Mouse (Mus musculus) testis, adult 2 months (tissue): ENCODE measurements around the gene Ext2. TPM values are rescaled to one million over a fixed set of nuclear protein-coding genes. Genes with fewer than 3 reads are reported as not detected.

Experiments used
- H3K27ac ChIP-seq: fragments of 200-500 bp; 2 replicates; pipeline ENCODE4 v1.5.1; 2012; ENCODE audit warnings: low read depth, low read length; ENCODE audit not compliant: control insufficient read depth, insufficient read depth
- H3K27me3 ChIP-seq: fragments of 200-500 bp; 2 replicates; pipeline ENCODE4 v1.6.1; 2012; ENCODE audit warnings: mild to moderate bottlenecking, low read length, moderate library complexity; ENCODE audit not compliant: control insufficient read depth, insufficient read depth
- H3K36me3 ChIP-seq: fragments of 200-500 bp; 2 replicates; pipeline ENCODE4 v1.6.1; 2012; ENCODE audit warnings: mild to moderate bottlenecking, low read length; ENCODE audit not compliant: control insufficient read depth, insufficient read depth
- H3K4me1 ChIP-seq: fragments of 200-500 bp; 2 replicates; pipeline ENCODE4 v1.6.1; 2012; ENCODE audit warnings: low read length; ENCODE audit not compliant: control insufficient read depth, insufficient read depth
- H3K4me3 ChIP-seq: fragments of 200-500 bp; 2 replicates; pipeline ENCODE4 v1.5.1; 2012; ENCODE audit warnings: low read depth, mild to moderate bottlenecking, low read length, moderate library complexity, mixed read lengths; ENCODE audit not compliant: control insufficient read depth
- CTCF ChIP-seq: fragments of 200-500 bp; IDR thresholded peaks from 2 replicates; pipeline ENCODE4 v1.5.1; 2012; ENCODE audit warnings: low read depth, mild to moderate bottlenecking, inconsistent platforms, low read length, moderate library complexity; ENCODE audit not compliant: control insufficient read depth, insufficient read depth, insufficient replicate concordance
- POLR2A ChIP-seq: fragments of 200-500 bp; IDR thresholded peaks from 2 replicates; pipeline ENCODE4 v1.6.1; 2012; ENCODE audit warnings: low read depth, mild to moderate bottlenecking, inconsistent platforms, low read length, moderate library complexity; ENCODE audit not compliant: control insufficient read depth
- polyA plus RNA-seq: library from polyadenylated mRNA; depleted of rRNA; stranded (reverse); fragments of >200 nt; gene quantifications from 2 replicates; pipeline ENCODE4 v1.2.3, GENCODE M21; 2012

Gene Ext2
- polyA plus RNA-seq, 1 experiment: 17.6 TPM

DNA sequence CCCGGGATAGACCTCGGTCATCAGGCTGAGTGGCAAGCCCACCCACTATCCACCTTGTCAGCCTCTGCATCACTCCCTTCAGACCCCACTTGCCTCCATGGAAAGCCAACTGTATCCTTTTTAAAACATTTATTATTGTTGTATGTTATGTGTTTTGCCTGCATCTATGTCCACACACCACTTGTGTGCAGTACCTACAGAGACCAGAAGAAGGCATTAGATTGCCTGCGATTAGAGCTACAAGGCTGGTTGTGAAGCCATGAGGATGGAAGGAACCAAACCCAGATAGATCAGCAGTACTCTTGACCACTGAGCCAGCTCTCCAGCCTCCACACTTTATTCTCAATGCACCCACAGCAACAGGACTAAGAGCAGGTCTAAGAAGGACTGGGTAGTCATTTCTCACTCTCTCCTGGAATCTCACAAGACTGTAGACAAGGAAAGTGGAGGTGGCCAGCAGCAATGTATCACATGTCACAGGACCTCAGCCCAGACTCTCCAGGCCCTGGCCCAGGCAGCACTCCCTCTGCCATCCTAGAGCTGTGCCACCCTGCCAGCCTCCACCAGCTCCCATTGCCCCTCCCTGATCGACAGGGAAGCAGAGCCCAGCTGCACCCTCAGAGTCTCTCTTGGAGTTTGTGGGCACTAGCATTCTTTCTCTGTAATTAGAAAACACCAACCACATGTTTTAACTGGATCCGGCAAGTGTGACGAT is 15.7 kb downstream of the Ext2 start:
- no peak overlapping the region for H3K27ac ChIP-seq
- no peak overlapping the region for H3K4me3 ChIP-seq
- no peaks in the 10 kb centered on the region for H3K4me1 ChIP-seq
- TF ChIP-seq POLR2A: no peak
- no peak for TF ChIP-seq CTCF
- H3K27me3 ChIP-seq: no peaks in the 10 kb centered on the region
- no peaks in the 10 kb centered on the region for H3K36me3 ChIP-seq

DNA sequence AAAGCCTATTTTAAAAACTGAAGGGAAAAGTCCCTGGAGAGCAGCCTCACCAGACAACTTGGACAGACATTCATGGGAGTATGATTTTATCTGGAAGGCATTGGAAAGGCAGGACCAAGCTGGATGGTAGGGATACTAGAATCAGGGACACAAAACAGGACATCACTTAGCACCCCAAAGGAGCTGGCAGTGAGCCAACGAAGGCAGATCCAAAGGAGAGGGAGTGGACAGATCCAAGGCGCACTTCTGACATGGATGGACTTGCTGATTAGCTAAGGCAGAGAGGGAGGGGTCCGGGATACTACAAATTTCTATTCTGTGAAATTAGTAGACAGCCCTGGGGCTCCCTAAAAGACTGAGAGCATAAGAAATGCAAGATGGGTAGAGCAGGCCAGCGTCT is 16.8 kb downstream of the Ext2 start:
- no peaks in the 10 kb centered on the region for H3K27me3 ChIP-seq
- no peaks in the 10 kb centered on the region for H3K36me3 ChIP-seq
- no peak for TF ChIP-seq POLR2A
- TF ChIP-seq CTCF: no peak
- H3K4me1 ChIP-seq: no peaks in the 10 kb centered on the region
- no peak overlapping the region for H3K27ac ChIP-seq
- H3K4me3 ChIP-seq: no peak overlapping the region

DNA sequence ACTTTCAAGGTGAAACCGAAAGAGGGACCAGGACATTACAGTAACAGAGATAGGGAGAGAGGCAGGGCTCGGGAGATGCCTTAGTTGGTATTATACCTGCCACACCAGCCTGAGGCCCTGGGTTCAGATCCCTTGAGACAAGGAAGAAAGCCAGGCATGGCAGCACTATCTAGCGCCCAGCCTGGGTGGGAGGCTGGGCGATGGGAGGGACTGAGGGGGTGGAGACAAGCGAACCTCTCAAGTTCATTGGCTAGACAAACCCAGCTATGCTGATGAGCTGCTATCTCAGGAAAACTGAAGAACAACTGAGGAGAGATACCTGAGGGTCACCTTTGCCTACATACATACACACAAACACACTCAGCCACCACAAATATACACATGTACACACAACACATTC is 17.3 kb downstream of the Ext2 start:
- TF ChIP-seq CTCF: no peak
- no peak for TF ChIP-seq POLR2A
- Histone ChIP-seq H3K4me1 (no peaks in the 10 kb centered on the region), H3K4me3 (no peak overlapping the region), H3K27ac (no peak overlapping the region), H3K36me3 (no peaks in the 10 kb centered on the region), H3K27me3 (no peaks in the 10 kb centered on the region)

DNA sequence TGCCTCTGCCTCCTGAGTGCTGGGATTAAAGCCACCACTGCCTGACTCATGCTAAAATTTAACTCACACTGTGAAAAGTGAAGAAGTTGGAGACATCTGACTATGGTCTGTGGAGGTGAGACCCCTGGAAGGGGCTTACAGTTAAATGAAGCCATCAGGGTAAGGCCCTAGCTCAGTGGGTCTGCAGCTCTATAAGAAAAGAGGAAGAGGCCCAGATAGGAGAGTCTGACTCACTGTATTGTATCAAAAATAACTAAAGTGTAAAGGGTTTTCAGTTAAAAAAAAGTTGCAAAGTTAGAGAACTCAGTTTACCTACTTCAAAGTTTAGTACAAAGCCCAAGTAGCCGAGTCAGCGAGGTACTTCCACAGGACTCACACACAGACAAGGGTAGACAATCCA is 19.4 kb downstream of the Ext2 start:
- no peaks in the 10 kb centered on the region for H3K4me1 ChIP-seq
- H3K27me3 ChIP-seq: no peaks in the 10 kb centered on the region
- TF ChIP-seq CTCF (no peak), POLR2A (no peak)
- H3K36me3 ChIP-seq: no peaks in the 10 kb centered on the region
- H3K27ac ChIP-seq: no peak overlapping the region
- H3K4me3 ChIP-seq: no peak overlapping the region

DNA sequence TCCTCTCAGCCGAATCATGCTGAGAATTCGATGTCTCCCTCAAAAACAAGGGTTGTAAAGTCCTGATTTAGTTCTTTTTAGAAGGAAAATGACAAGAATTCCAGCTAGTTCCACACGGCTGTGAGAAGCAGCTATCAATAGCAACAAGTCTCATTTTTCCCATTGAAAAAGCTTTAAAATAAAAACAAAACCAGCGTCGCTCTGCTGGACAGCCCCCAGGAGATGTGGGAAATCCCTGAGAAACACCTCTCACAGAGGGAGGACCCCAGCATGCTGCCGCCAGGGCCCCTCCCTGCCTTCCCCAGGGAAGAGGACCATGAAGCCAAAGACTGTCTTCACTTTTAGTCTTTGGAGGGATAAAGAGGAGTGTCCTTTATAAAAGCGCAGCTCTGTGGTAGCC is 21.3 kb downstream of the Ext2 start:
- no peaks in the 10 kb centered on the region for H3K36me3 ChIP-seq

DNA sequence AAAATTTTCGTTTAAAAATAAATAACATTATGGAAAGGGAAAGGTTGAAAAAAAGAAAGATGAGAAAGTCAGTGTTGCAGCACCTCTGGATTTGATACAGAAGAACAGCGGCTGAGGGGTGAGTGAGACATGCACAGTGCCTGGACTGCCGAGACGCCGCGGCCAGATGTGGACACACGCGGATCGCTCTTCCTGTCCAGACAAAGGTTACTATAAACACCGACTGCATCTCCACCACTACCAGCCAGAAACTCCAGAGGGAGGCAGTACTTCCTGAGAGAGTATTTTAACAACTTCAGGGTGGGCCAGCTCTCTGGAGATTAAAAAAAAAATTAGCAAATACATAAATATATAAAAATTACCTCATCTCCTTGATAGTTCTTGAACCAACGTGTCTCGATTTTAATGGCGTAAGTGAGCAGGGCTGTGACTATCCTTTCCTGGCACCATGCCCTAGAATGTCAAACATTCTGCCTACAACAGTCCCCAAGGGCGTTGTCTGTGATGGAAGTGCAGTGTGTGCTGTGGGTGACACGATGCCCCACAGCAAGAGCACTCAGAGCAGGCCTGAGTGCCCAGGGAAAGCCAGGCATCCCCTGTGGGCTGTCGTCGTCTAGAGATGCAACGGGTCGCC is 25.1 kb downstream of the Ext2 start:
- no peak overlapping the region for H3K27ac ChIP-seq
- no peaks in the 10 kb centered on the region for H3K27me3 ChIP-seq
- TF ChIP-seq CTCF (no peak), POLR2A (no peak)
- H3K36me3 ChIP-seq: no peaks in the 10 kb centered on the region
- no peak overlapping the region for H3K4me3 ChIP-seq
- no peaks in the 10 kb centered on the region for H3K4me1 ChIP-seq

More for the DNA sequence above, 21.3 kb downstream of the Ext2 start:
- H3K4me3 ChIP-seq: no peak overlapping the region
- H3K27me3 ChIP-seq: no peaks in the 10 kb centered on the region
- H3K4me1 ChIP-seq: no peaks in the 10 kb centered on the region
- TF ChIP-seq CTCF (no peak), POLR2A (no peak)
- H3K27ac ChIP-seq: no peak overlapping the region

DNA sequence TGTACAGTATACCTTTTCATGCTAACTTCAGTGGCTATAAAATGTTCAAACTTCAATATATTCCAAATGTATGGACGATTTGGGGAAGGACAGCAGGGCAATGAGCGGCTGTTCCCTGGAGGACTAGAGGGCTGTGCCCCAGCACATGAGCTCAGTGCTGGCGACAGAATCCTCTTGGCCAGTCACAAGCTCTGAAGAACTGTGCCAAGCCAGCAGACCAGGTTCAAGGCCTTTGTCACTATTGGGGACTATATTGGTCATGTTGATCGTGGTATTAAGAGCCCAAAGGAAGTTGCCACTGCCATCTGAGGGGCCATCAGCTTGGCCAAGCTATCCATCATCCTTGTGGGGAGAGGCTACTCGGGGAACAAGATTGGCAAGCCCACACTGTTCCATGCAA is 28.0 kb downstream of the Ext2 start:
- Histone ChIP-seq H3K27ac (no peak overlapping the region), H3K4me1 (peaks cover 3% of the 10 kb centered on the region), H3K36me3 (no peaks in the 10 kb centered on the region), H3K27me3 (no peaks in the 10 kb centered on the region), H3K4me3 (no peak overlapping the region)
- TF ChIP-seq CTCF (no peak), POLR2A (no peak)
